Mouse (Mus musculus): ENCODE data around the gene Fyb.

GRCm38 (mm10) chr15:6590846-6591451 is 68.3 kb downstream of the Fyb start:
- TF ChIP-seq CTCF (IDR thresholded peaks at IDR 0.05; ENCODE audit: low read depth) (no peak), EP300 (IDR thresholded peaks at IDR 0.05; ENCODE audit: low read depth) (no peak)

Data from liver, embryonic 14.5 days (tissue).